Mouse (Mus musculus) lung, postnatal 0 days (tissue): ENCODE data around the gene Olfr1375.
A peak's percentile ranks its signal among the peaks of the same experiment; 100 is the strongest.

ENCODE experiments used
- CTCF ChIP-seq: IDR thresholded peaks from 2 replicates; pipeline ENCODE4 v1.5.1; 2016; ENCODE audit warnings: antibody characterized with exemption, mild to moderate bottlenecking
- EP300 ChIP-seq: IDR thresholded peaks from 2 replicates; pipeline ENCODE4 v1.6.1; 2016; ENCODE audit warnings: antibody characterized with exemption, mild to moderate bottlenecking, control low read depth

DNA sequence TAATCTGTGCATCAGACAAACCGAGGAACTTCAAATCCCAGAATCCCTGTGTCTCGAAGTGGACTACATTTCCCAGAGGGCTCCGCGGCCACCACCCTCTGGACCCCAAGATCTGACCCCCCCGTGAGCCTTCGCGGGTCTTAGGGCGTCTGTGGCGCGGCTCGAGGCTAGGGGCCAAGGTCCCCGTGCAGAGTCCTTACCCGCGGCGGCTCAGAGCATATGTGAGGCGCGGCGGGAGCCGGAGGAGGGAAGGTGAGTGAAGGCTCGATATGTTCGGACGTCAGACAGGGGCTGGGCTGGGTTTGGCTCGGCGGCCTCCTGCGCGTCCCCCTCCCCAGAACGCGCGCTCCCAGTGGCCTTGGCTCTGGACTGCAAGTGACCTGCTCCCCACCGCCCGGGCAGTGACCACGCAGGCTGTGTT lies 11.3 kb downstream of the Olfr1375 start, which contains the start of gene Zfp354a:
- peak; percentile 55 for TF ChIP-seq CTCF
- TF ChIP-seq EP300 = no peak
